Mouse (Mus musculus) cerebellum, adult 2 months (tissue): Measurements from ENCODE around the gene Cacna2d2.

ENCODE experiments used
- CTCF ChIP-seq: fragments of 200-500 bp; IDR thresholded peaks from 2 replicates; pipeline ENCODE4 v1.5.1; 2011; ENCODE audit warnings: low read depth, mild to moderate bottlenecking, control low read depth, low read length, moderate library complexity, borderline replicate concordance; ENCODE audit not compliant: insufficient read depth
- POLR2A ChIP-seq: fragments of 200-500 bp; IDR thresholded peaks from 2 replicates; pipeline ENCODE4 v1.6.1; 2011; ENCODE audit warnings: low read length, control low read depth, borderline replicate concordance; ENCODE audit not compliant: insufficient read depth

DNA sequence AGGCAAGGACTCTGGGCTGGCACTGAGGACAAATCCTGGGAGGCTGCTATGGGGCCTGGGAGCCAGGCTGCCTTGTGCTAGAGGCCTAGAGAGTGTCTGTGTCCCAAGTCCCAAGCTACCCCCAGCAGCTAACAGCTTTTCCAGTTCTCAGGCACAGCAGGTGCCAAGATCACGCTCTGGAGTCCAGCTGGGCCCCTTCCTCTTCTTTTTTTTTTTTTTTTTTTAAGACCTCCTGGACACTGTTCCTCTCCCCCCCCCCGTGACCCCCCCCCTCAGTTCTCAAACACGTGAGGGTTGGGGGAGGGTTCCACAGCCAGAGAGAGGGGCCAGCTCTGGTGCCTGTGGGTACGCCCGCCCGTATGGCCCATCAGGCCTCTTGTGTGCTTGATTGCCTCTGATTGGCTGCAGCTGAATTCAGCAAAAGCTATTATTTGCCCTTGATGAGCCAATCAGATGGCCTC lies 45.6 kb downstream of the Cacna2d2 start:
- TF ChIP-seq POLR2A (no peak), CTCF (no peak)
